Mouse (Mus musculus): ENCODE measurements around the gene AC141477.1.
A peak's percentile ranks its signal among the peaks of the same experiment; 100 is the strongest.

Gene AC141477.1

GRCm38 (mm10) chr10:76416811-76417210 is 23.4 kb downstream of the AC141477.1 start:
- DNase-seq (ENCODE audit: inconsistent age in 2 of 2, low spot score in 1 of 2): no peak

GRCm38 (mm10) chr10:76408520-76408919 is 31.7 kb downstream of the AC141477.1 start:
- no peak for DNase-seq (ENCODE audit: inconsistent age in 2 of 2, low spot score in 1 of 2)

GRCm38 (mm10) chr10:76392596-76392995 is 47.6 kb downstream of the AC141477.1 start:
- no peak for DNase-seq (ENCODE audit: inconsistent age in 2 of 2, low spot score in 1 of 2)

- peak in 1 of 2 experiments; percentile 47 for DNase-seq (ENCODE audit: inconsistent age in 2 of 2, low spot score in 1 of 2)
Measured at GRCm38 (mm10) chr10:76391786-76392185, 48.5 kb downstream of the AC141477.1 start.

- DNase-seq (ENCODE audit: inconsistent age in 2 of 2, low spot score in 1 of 2): no peak
Measured at GRCm38 (mm10) chr10:76391166-76391565, 49.1 kb downstream of the AC141477.1 start.

All from adrenal gland, adult (tissue).